Mouse (Mus musculus): Measurements from ENCODE around the gene Rtn4ip1. TPM values are rescaled to one million over a fixed set of nuclear protein-coding genes. Genes with fewer than 3 reads are reported as not detected.
"Not testable (repeated sequence)": the region's sequence is repeated elsewhere in the genome, so short reads cannot be mapped to it uniquely, and the experiment has no call there.

The Rtn4ip1 gene
- total RNA-seq, 2 experiments from 2014 or later, result 13.1 to 14.5 TPM

- intact Hi-C loops (cut with DNase I), result no loop called here
- no peak for DNase-seq (ENCODE audit: low spot score in 2 of 2)
These were observed 21.5 kb downstream of the Rtn4ip1 start for GRCm38 (mm10) chr10:43923096-43923495.

DNA sequence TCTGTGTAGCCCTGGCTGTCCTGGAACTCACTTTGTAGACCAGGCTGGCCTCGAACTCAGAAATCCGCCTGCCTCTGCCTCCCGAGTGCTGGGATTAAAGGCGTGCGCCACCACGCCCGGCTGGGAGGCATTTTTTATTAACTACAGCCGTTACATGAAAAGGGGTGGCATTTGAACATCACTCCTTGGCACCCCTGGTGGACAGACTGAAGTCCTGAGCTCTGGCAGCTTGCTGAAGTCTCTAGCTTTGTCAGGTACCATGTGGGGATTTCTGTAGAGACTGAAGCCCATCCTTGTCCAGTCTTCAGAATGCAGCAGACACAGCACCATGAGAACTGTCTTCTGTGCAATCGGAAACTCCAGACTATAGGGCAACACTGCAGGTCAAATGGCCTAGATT lies 24.2 kb downstream of the Rtn4ip1 start:
- intact Hi-C loops (cut with DNase I); DNase-seq (ENCODE audit: low spot score in 2 of 2): not testable (repeated sequence)

- intact Hi-C loops (cut with DNase I), result no loop called here
These were observed 26.1 kb downstream of the Rtn4ip1 start for GRCm38 (mm10) chr10:43927736-43928135.

GRCm38 (mm10) chr10:43928596-43928995 lies 27.0 kb downstream of the Rtn4ip1 start:
- no peak for DNase-seq (ENCODE audit: low spot score in 2 of 2)
- intact Hi-C loops (cut with DNase I), result no loop called here

More at GRCm38 (mm10) chr10:43927736-43928135, 26.1 kb downstream of the Rtn4ip1 start:
- DNase-seq (ENCODE audit: low spot score in 2 of 2), result no peak

GRCm38 (mm10) chr10:43939136-43939662 lies 37.6 kb downstream of the Rtn4ip1 start:
- DNase-seq (ENCODE audit: low spot score in 2 of 2), result no peak
- intact Hi-C loops (cut with DNase I), result no loop called here

- no peak for DNase-seq (ENCODE audit: low spot score in 2 of 2)
- intact Hi-C loops (cut with DNase I), result no loop called here
These were observed 42.1 kb downstream of the Rtn4ip1 start for GRCm38 (mm10) chr10:43943736-43944135.

DNA sequence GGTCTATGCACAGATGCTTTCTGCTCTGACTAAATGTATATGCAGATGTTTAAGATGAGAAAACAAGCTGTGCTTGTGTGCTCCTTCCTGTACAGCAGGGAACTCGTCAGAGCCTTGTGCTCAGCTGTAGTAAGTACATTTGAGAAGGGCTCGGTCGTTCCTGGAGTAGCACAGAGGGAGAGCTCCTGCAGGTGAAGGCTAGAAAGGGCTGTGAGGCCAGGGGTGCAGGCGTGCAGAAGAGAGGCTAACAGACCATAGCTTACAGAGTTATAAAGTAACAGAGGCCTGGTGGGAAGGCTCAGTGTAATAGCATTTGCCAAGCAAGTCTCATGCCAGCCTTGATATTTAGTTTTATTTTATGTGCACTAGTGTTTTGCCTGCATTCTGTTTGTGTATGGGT lies 43.8 kb downstream of the Rtn4ip1 start:
- DNase-seq (ENCODE audit: low spot score in 2 of 2), result no peak
- intact Hi-C loops (cut with DNase I), result no loop called here

DNA sequence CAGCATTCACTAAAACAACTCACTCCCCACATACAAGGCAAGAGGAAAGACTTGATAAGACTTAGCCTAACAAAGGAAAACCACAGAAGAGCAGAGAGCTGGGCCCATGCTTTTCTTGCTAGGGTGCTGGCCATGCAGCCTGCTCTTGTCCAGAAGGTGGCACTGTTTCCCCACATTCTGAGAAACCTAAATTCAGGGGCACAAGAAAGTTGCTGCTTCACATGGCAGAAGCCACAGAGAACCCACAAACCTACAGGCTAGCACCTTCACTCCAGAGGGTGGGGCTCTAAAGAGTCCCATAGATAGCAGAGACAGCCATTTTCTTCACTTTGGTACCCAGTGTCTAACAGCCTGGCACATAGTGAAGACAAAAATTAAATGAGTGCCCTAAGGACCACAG lies 52.3 kb downstream of the Rtn4ip1 start:
- DNase-seq (ENCODE audit: low spot score in 2 of 2), result peak; percentile 52 to 68
- intact Hi-C loops (cut with DNase I), result loop anchor here (1.0 to 5.0 kb wide), 6 partner anchors 117 to 1093 kb away; no protein-coding TSS in a partner anchor

DNA sequence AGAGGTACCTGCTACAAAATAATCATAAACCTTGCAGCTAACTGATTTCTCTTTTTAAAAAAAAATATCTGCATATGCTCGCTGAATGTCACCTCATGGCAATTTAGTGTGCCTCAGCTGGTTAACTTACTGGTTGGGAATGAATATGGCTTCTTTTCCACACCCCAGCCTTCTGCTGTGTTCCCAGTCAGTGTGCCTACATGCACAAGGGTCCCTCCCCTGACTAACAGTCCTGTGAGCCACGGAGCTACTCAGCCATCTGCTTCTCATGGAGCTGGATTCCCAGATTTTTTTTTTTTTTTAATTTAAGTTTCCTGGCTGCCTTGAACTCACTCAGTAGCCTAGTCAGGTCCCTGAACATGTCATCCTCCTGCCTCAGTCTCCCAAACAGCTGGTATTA lies 63.3 kb downstream of the Rtn4ip1 start:
- intact Hi-C loops (cut with DNase I), result no loop called here
- peak in 1 of 2 experiments; percentile 63 for DNase-seq (ENCODE audit: low spot score in 2 of 2)

- DNase-seq (ENCODE audit: low spot score in 2 of 2), result no peak
- intact Hi-C loops (cut with DNase I), result no loop called here
These were observed 71.6 kb downstream of the Rtn4ip1 start for GRCm38 (mm10) chr10:43973244-43973643.

GRCm38 (mm10) chr10:43977353-43977752 lies 75.7 kb downstream of the Rtn4ip1 start:
- intact Hi-C loops (cut with DNase I), result no loop called here
- DNase-seq (ENCODE audit: low spot score in 2 of 2), result no peak

- intact Hi-C loops (cut with DNase I), result no loop called here
- DNase-seq (ENCODE audit: low spot score in 2 of 2), result no peak
These were observed 78.5 kb downstream of the Rtn4ip1 start for GRCm38 (mm10) chr10:43980080-43980479.

DNA sequence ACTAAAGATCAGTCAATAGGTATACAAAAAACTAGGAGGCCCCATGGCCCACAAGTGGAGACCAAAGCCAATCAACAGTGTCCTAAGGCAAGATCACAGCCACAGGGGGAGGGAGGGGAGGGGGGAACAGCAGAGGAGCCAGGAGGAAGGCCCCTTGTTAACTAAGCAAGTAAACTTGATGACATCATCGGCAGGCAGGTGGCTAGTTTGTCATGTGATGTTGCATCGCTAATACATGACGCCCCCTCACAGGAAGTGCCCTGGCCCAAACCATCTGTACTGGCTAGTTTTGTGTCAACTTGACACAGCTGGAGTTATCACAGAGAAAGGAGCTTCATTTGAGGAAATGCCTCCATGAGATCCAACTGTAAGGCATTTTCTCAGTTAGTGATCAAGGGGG lies 79.1 kb downstream of the Rtn4ip1 start:
- DNase-seq (ENCODE audit: low spot score in 2 of 2); intact Hi-C loops (cut with DNase I): not testable (repeated sequence)

DNA sequence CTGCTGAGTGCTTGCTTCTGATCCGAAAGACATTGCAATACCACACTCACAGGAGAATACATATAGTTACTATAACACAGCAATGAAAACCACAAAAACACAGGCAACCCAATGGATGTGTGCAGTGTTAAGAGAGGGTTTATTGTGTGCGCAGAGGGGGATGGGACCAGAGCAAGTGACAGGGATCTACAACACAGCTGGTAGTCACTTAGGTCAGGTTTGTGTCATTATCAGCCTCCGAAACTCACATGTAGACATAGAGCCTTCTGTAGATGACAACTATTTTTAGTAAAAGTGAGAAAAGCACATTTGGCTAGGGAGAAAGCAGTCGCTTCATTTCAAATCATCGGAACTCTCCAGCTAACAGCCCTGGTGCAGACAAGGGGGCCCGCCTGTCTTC lies 80.9 kb downstream of the Rtn4ip1 start:
- intact Hi-C loops (cut with DNase I), result no loop called here
- DNase-seq (ENCODE audit: low spot score in 2 of 2), result no peak

DNA sequence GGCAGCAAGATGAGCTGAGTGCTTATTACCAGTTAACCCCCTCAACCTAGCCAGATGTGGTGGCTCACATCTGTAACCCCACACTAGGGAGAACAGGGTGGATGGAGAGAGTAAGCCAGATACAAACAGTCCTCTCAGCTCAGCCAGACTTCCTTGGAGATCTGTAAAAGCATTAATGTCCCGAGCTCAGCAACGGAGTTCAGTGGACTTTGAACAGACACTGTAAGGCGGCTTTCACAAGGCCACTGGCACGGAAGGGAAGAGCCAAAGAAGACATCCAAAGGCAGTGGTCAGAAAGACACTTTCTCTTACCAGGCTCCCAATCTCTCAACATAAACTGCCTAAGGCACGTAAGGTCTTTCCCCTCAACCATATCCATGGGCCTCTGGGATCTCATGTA lies 81.6 kb downstream of the Rtn4ip1 start:
- no peak for DNase-seq (ENCODE audit: low spot score in 2 of 2)
- intact Hi-C loops (cut with DNase I), result no loop called here

DNA sequence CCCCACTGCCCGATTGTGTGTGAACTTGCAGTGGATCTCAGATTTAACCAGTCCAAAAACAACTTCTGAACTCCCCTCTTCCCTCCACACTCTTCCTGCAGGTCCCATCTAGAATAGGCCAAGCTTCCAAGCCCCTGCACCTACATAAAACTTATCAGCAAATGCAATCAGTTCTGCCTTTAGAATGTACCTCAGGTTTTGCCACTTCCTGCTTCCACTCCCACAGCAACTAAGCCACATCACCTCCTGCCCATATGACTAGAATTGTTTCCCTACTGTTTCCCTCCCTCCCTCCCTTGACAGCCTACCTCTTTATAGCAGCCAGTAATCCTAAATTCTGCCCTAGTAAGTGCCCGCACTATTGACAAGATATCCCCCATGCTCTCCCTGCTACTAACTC lies 82.3 kb downstream of the Rtn4ip1 start:
- intact Hi-C loops (cut with DNase I), result no loop called here
- no peak for DNase-seq (ENCODE audit: low spot score in 2 of 2)

GRCm38 (mm10) chr10:43991268-43991667 lies 89.7 kb downstream of the Rtn4ip1 start:
- intact Hi-C loops (cut with DNase I), result no loop called here
- no peak for DNase-seq (ENCODE audit: low spot score in 2 of 2)

- intact Hi-C loops (cut with DNase I), result no loop called here
- no peak for DNase-seq (ENCODE audit: low spot score in 2 of 2)
These were observed 90.9 kb downstream of the Rtn4ip1 start for GRCm38 (mm10) chr10:43992506-43992905.

DNA sequence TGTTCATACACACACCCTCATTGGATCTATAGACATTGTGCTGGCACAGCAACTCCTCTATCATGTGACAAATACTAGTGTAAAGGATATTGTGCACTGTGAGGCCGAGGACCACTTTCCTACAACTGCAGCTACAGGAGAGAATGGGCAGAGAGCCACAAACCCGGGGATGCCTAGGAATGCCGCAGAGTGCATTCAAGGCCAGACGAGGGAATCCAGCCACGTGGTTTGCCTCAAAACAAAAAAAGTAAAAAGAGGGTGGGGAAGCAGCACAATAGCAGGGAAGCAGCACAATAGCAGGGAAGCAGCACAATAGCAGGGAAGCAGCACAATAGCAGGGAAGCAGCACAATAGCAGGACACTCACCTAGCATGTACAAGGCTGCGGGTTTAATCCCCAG lies 91.6 kb downstream of the Rtn4ip1 start:
- intact Hi-C loops (cut with DNase I), result no loop called here
- no peak for DNase-seq (ENCODE audit: low spot score in 2 of 2)

- intact Hi-C loops (cut with DNase I), result no loop called here
- DNase-seq (ENCODE audit: low spot score in 2 of 2), result no peak
These were observed 94.4 kb downstream of the Rtn4ip1 start for GRCm38 (mm10) chr10:43995858-43996650.

- DNase-seq (ENCODE audit: low spot score in 2 of 2), result no peak
- intact Hi-C loops (cut with DNase I), result no loop called here
These were observed 95.7 kb downstream of the Rtn4ip1 start for GRCm38 (mm10) chr10:43997276-43997675.
